In the genomic region with DNA sequence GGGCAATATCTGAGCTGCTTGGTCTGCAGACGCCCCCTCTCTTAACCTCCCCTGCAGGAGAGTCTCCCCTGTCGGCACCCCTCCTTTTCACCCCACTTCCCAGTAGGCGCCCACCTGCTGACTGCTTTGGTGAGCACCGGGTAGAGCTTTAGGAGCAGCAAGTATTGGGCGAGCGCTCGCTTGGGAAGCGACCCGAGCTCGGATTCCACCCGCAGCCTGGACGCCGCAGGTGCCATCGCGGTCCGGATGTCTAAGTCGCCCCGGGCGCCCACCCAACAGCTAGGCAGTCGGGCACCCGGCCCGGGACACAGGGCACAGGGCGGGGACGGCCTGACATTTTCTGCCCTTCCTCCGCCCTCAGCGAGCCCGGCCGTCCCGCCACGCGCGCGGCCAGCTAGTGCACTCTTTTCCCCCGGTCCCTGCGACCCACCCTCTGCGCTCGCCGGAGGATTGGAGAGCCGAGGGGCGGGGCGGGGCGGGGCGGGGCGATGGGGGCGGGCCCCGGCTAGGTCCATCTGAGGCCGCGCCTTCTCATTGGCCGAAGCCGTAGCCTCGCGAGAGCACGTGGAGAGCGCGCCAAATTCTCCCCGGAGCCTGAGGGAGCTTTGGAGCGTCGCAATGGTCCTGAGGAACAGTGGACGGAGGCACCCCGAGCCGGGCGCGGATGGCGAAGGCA, we compare ENCODE assay signal across 8 mouse cellular contexts. TPM values are rescaled to one million over a fixed set of nuclear protein-coding genes. Genes with fewer than 3 reads are reported as not detected.
DNase-seq lines count a peak whose midpoint lies in the region; ATAC-seq and TF ChIP-seq lines count a peak whose summit lies in the region.

A gene (minus strand): TSS at position 417 of the 676 bp plus-strand sequence.
A gene (plus strand): TSS at position 537 of the 676 bp plus-strand sequence.

- 0 out of 2 replicates have a peak, but pooled peaks have one; percentile 19 for TF ChIP-seq CTCF in thymus, adult 2 months (IDR thresholded peaks at IDR 0.05; ENCODE audit: borderline replicate concordance, control insufficient read depth, extremely low read depth, insufficient read depth, low read length, poor library complexity)

- H3K4me2 ChIP-seq in lung, embryonic 16.5 days (ENCODE audit: low read depth, low read length), result peak within 1 kb of the TSS; percentile 98

- H3K36me3 ChIP-seq in hindbrain, embryonic 10.5 days, result peaks cover 22% of the 10 kb centered on the region
- H3K36me3 ChIP-seq in lung, embryonic 16.5 days (ENCODE audit: control insufficient read depth, insufficient read depth, low read length), result peaks cover 2% of the 10 kb centered on the region; the same call in 1 of the 2 replicates
- no peaks in the 10 kb centered on the region; the same call in 1 of the 2 replicates for H3K36me3 ChIP-seq in thymus, adult 2 months (ENCODE audit: control insufficient read depth, insufficient read depth, low read length)

- H3K27me3 ChIP-seq in hindbrain, embryonic 10.5 days (ENCODE audit: insufficient read depth, poor library complexity, severe bottlenecking), result peaks cover 25% of the 10 kb centered on the region
- no peaks in the 10 kb centered on the region; the same call in 1 of the 2 replicates for H3K27me3 ChIP-seq in lung, embryonic 16.5 days (ENCODE audit: control insufficient read depth, insufficient read depth, low read depth, low read length)
- H3K27me3 ChIP-seq in thymus, adult 2 months (ENCODE audit: control insufficient read depth, insufficient read depth, low read length), result no peaks in the 10 kb centered on the region

- peak within 1 kb of the TSS; percentile 90 for H3K27ac ChIP-seq in hindbrain, embryonic 10.5 days
- H3K27ac ChIP-seq in lung, embryonic 16.5 days (ENCODE audit: low read length), result 0 out of 2 replicates have a peak within 1 kb of the TSS, but pooled peaks have one; percentile 58
- no peak within 1 kb of the TSS for H3K27ac ChIP-seq in thymus, adult 2 months (ENCODE audit: control insufficient read depth, insufficient read depth, low read length)

- peak; percentile 98 for ATAC-seq in frontal cortex, adult (ENCODE audit: low TSS enrichment)
- peak; percentile 99 for ATAC-seq in lung, embryonic 16.5 days (ENCODE audit: low read depth)

- peaks cover 22% of the 10 kb centered on the region for H3K4me1 ChIP-seq in hindbrain, embryonic 10.5 days (replicated peaks)
- H3K4me1 ChIP-seq in lung, embryonic 16.5 days (replicated peaks; ENCODE audit: control insufficient read depth, insufficient read depth, low read length), result peaks cover 4% of the 10 kb centered on the region; the same call in 1 of the 2 replicates
- peaks cover 7% of the 10 kb centered on the region for H3K4me1 ChIP-seq in thymus, adult 2 months (replicated peaks; ENCODE audit: control insufficient read depth, insufficient read depth, low read length)

- no peak for TF ChIP-seq POLR2A in thymus, adult 2 months (IDR thresholded peaks at IDR 0.05; ENCODE audit: control insufficient read depth, extremely low read depth, insufficient read depth, low read length, poor library complexity)

- peak within 1 kb of the TSS; percentile 62 for H3K4me3 ChIP-seq in hindbrain, embryonic 10.5 days
- H3K4me3 ChIP-seq in lung, embryonic 16.5 days (ENCODE audit: low read length), result peak within 1 kb of the TSS; percentile 81
- H3K4me3 ChIP-seq in thymus, adult 2 months (ENCODE audit: control insufficient read depth, insufficient read depth, low read length), result peak within 1 kb of the TSS; percentile 71

- under 1% methylated on average over 63 of the region's 64 CpGs for WGBS in hindbrain, embryonic 10.5 days
- WGBS in lung, embryonic 16.5 days, result 0% methylated on average over 61 of the region's 64 CpGs
- under 1% methylated on average over 63 of the region's 64 CpGs for WGBS in thymus, adult 2 months

- no peaks in the 10 kb centered on the region for H3K9me3 ChIP-seq in hindbrain, embryonic 10.5 days
- H3K9me3 ChIP-seq in lung, embryonic 16.5 days (ENCODE audit: control insufficient read depth, low read length), result no peaks in the 10 kb centered on the region

- H3K9ac ChIP-seq in lung, embryonic 16.5 days (ENCODE audit: low read length), result peak within 1 kb of the TSS; percentile 87

- DNase-seq in Muller cell, postnatal 12 days (ENCODE audit: inconsistent ontology term), result peak; percentile 96
- DNase-seq in cerebellum, adult 9-10 months, result peak; percentile 81
- DNase-seq in hindbrain, embryonic 10.5 days (ENCODE audit: low spot score), result peak; percentile 96
- DNase-seq in layer of hippocampus, adult 9-10 months (ENCODE audit: low spot score), result peak; percentile 57
- DNase-seq in ovary, adult 18-20 months (ENCODE audit: low spot score), result peak; percentile 83
- DNase-seq in thymus, adult 2 months, result peak; percentile 85

RNA-seq across cellular contexts. Expression of the first gene that starts in this region (rescaled TPM):
- polyA plus RNA-seq in hindbrain, embryonic 10.5 days (2016; fragmentation: Nextera tagmentation; extraction: Ambion mirVana), result 12.1 and 14.4 TPM in 2 replicates
- polyA plus RNA-seq in lung, embryonic 16.5 days (2015; fragmentation: Nextera tagmentation; extraction: Ambion mirVana), result 12.0 and 14.0 TPM in 2 replicates
- 3.5 and 4.7 TPM in 2 replicates for polyA plus RNA-seq in thymus, adult 2 months (2012; rRNA removed)

RNA-seq across cellular contexts. Expression of the second gene that starts in this region (rescaled TPM):
- 33.4 and 44.2 TPM in 2 replicates for polyA plus RNA-seq in hindbrain, embryonic 10.5 days (2016; fragmentation: Nextera tagmentation; extraction: Ambion mirVana)
- 28.7 and 30.7 TPM in 2 replicates for polyA plus RNA-seq in lung, embryonic 16.5 days (2015; fragmentation: Nextera tagmentation; extraction: Ambion mirVana)
- 27.5 and 36.4 TPM in 2 replicates for polyA plus RNA-seq in thymus, adult 2 months (2012; rRNA removed)
